Mouse (Mus musculus) embryonic facial prominence, embryonic 14.5 days (tissue): Measurements from ENCODE around the gene C1galt1. TPM values are rescaled to one million over a fixed set of nuclear protein-coding genes. Genes with fewer than 3 reads are reported as not detected.

Experiments used
- ATAC-seq: fragments of 200-750 bp; cut with Nextera tagmentation; 2 replicates; pipeline ENCODE4 v1.8.0; 2017; ENCODE audit warnings: low read depth, moderate number of reproducible peaks, moderate TSS enrichment
- DNase-seq: peaks from one replicate; pipeline ENCODE4 v3.0.0-alpha.2; 2015; ENCODE audit warnings: low spot score
- H3K27ac ChIP-seq: fragments of 300-500 bp; sonication (generic); replicated peaks from 2 replicates; pipeline ENCODE4 v1.5.1; 2014; ENCODE audit warnings: low read depth, mild to moderate bottlenecking, low read length, moderate library complexity
- H3K27me3 ChIP-seq: fragments of 300-500 bp; sonication (generic); replicated peaks from 2 replicates; pipeline ENCODE4 v1.6.1; 2014; ENCODE audit warnings: low read length; ENCODE audit not compliant: control insufficient read depth, insufficient read depth
- H3K36me3 ChIP-seq: fragments of 300-500 bp; sonication (generic); 2 replicates; pipeline ENCODE4 v1.6.1; 2014; ENCODE audit warnings: low read length, mixed read lengths; ENCODE audit not compliant: control insufficient read depth, insufficient read depth
- H3K4me1 ChIP-seq: fragments of 300-500 bp; sonication (generic); 2 replicates; pipeline ENCODE4 v1.6.1; 2014; ENCODE audit warnings: antibody characterized with exemption, low read length; ENCODE audit not compliant: control insufficient read depth, insufficient read depth
- H3K4me2 ChIP-seq: fragments of 300-500 bp; sonication (generic); 2 replicates; pipeline ENCODE4 v1.6.1; 2014; ENCODE audit warnings: low read depth, mild to moderate bottlenecking, low read length, moderate library complexity, mixed read lengths
- H3K4me3 ChIP-seq: fragments of 300-500 bp; sonication (generic); 2 replicates; pipeline ENCODE4 v1.5.1; 2014; ENCODE audit warnings: low read depth, mild to moderate bottlenecking, low read length
- H3K9ac ChIP-seq: fragments of 300-500 bp; sonication (generic); 2 replicates; pipeline ENCODE4 v1.6.1; 2014; ENCODE audit warnings: low read depth, mild to moderate bottlenecking, low read length, moderate library complexity, mixed read lengths
- H3K9me3 ChIP-seq: fragments of 300-500 bp; sonication (generic); 2 replicates; pipeline ENCODE4 v1.6.1; 2016; ENCODE audit warnings: low read length; ENCODE audit not compliant: control insufficient read depth
- WGBS: fragments of 180-500 bp; shearing (Covaris S2); extraction: QIAGEN DNeasy Blood & Tissue Kit; methylation state at CpG from one replicate; pipeline ENCODE4 v1.1.7; 2014; 5-methylcytosine and 5-hydroxymethylcytosine counted together
- polyA plus RNA-seq: library from polyadenylated mRNA; unstranded; fragments of >200 nt; fragmentation: Nextera tagmentation; extraction: Ambion mirVana; gene quantifications from 2 replicates; pipeline ENCODE4 v1.2.1, GENCODE M21; 2014

Gene C1galt1
- polyA plus RNA-seq, 1 experiment from 2014 or later, result 6.8 TPM

DNA sequence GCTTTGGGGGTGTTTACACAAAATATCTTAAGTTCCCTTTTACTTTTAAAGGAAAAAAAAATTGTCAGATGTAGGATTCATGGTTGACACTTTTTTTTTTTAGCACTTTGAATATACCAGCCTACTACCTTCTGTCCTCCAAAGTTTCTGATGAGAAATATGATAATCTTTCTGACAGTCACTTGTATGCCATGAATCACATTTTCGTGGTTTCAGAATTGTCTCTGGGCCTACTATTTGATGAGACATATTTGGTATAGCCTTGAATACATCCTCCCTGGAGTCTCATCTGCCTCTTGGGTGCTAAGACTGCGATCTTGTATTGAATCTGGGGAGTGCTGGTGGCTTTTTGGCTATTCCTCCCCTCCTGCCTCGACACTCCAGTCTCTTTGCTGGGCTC is 8.8 kb downstream of the C1galt1 start:
- H3K9me3 ChIP-seq, result no peaks in the 10 kb centered on the region
- no peaks in the 10 kb centered on the region for H3K36me3 ChIP-seq
- no peak overlapping the region for H3K4me3 ChIP-seq
- 84% methylated on average over 3 of the region's 3 CpGs for WGBS
- no peak overlapping the region for H3K4me2 ChIP-seq
- H3K4me1 ChIP-seq, result peaks cover 6% of the 10 kb centered on the region; the same call in 1 of the 2 replicates
- DNase-seq (no peak), ATAC-seq (no peak)
- no peak overlapping the region for H3K27ac ChIP-seq
- no peak overlapping the region for H3K9ac ChIP-seq
- H3K27me3 ChIP-seq, result no peaks in the 10 kb centered on the region

DNA sequence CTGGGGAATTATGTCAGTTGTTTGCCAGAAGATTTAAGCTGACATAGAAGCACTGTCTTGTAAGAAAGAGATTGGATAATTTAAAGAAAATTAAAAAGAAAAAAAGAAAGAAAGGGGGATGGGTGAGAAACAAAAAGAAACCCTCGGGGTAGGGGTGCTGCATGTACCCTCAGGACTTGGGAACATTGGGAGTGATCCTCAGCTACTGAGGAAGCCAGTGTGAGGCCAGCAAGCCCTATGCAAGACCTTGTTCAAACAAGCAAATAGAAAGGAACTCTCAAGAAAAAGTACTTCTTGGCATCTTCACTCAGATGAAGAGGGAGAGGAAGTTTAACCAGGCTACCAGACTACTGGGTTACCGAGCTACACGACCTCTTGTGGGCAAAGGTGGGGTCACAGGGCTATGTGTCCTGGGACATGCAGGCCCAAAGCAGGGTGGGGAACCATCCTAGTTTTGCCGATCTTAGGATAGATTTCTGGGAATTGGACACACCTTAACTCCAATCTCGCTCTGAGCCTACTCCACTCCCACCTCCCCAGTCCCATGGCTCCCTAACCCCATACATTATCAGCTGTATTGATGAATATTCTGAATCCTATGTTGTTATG is 12.1 kb downstream of the C1galt1 start:
- H3K4me3 ChIP-seq, result no peak overlapping the region
- H3K9ac ChIP-seq, result no peak overlapping the region
- no peak for ATAC-seq
- no peak overlapping the region for H3K27ac ChIP-seq
- no peak overlapping the region for H3K4me2 ChIP-seq
- no peaks in the 10 kb centered on the region for H3K27me3 ChIP-seq
- DNase-seq, result no peak
- no peaks in the 10 kb centered on the region for H3K36me3 ChIP-seq
- 83% methylated on average over 5 of the region's 5 CpGs for WGBS
- peaks cover 13% of the 10 kb centered on the region for H3K4me1 ChIP-seq
- H3K9me3 ChIP-seq, result no peaks in the 10 kb centered on the region

GRCm38 (mm10) chr6:7857356-7858247 is 13.0 kb downstream of the C1galt1 start:
- Histone ChIP-seq H3K9me3 (no peaks in the 10 kb centered on the region), H3K4me1 (peaks cover 13% of the 10 kb centered on the region), H3K9ac (no peak overlapping the region), H3K4me2 (no peak overlapping the region), H3K27me3 (no peaks in the 10 kb centered on the region), H3K27ac (no peak overlapping the region), H3K4me3 (no peak overlapping the region), H3K36me3 (no peaks in the 10 kb centered on the region)
- 74% methylated on average over 8 of the region's 8 CpGs for WGBS
- DNase-seq (no peak), ATAC-seq (no peak)

- no peak overlapping the region for H3K4me2 ChIP-seq
- DNase-seq, result no peak
- 0 out of 2 replicates have a peak, but pooled peaks have one; percentile 12 for ATAC-seq
- no peaks in the 10 kb centered on the region for H3K9me3 ChIP-seq
- 52% methylated on average over 5 of the region's 5 CpGs for WGBS
- H3K9ac ChIP-seq, result no peak overlapping the region
- no peaks in the 10 kb centered on the region for H3K27me3 ChIP-seq
- H3K36me3 ChIP-seq, result no peaks in the 10 kb centered on the region
- H3K4me3 ChIP-seq, result no peak overlapping the region
- H3K27ac ChIP-seq, result no peak overlapping the region
- H3K4me1 ChIP-seq, result peaks cover 13% of the 10 kb centered on the region
These were observed 13.9 kb downstream of the C1galt1 start for GRCm38 (mm10) chr6:7858586-7858985.

DNA sequence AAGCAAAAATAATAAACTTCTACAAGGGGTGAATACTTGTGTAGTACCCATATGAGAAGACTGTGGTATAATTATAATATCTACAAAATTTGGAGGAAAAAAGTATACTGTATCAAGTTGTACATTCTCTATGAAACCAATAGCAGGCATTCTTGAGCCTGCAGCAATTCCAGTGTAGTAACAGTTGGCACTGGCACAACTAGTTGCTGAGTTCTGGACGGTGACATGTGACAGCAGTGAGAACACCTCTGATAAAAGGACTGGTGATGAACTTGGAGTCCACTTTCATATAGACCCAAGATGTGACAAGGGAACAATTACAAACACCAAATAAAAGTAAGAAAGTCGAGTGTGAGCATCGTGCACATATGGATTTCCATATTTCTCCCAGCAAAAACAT is 14.5 kb downstream of the C1galt1 start:
- H3K4me3 ChIP-seq, result no peak overlapping the region
- no peak for DNase-seq

GRCm38 (mm10) chr6:7861033-7861432 is 16.4 kb downstream of the C1galt1 start:
- no peak overlapping the region for H3K9ac ChIP-seq
- peaks cover 13% of the 10 kb centered on the region for H3K4me1 ChIP-seq
- no peak overlapping the region for H3K4me3 ChIP-seq
- ATAC-seq, result no peak
- peaks cover 8% of the 10 kb centered on the region; the same call in 1 of the 2 replicates for H3K36me3 ChIP-seq
- no peaks in the 10 kb centered on the region for H3K9me3 ChIP-seq
- peak; percentile 61 for DNase-seq
- WGBS, result 23% methylated on average over 3 of the region's 3 CpGs
- H3K4me2 ChIP-seq, result no peak overlapping the region
- H3K27ac ChIP-seq, result no peak overlapping the region
- H3K27me3 ChIP-seq, result no peaks in the 10 kb centered on the region

More for the DNA sequence above, 14.5 kb downstream of the C1galt1 start:
- no peak overlapping the region for H3K4me2 ChIP-seq
- H3K27ac ChIP-seq, result no peak overlapping the region
- ATAC-seq, result no peak
- H3K9me3 ChIP-seq, result no peaks in the 10 kb centered on the region
- WGBS, result 91% methylated on average over 3 of the region's 3 CpGs
- no peaks in the 10 kb centered on the region for H3K27me3 ChIP-seq
- peaks cover 13% of the 10 kb centered on the region for H3K4me1 ChIP-seq
- H3K9ac ChIP-seq, result no peak overlapping the region
- H3K36me3 ChIP-seq, result 0 out of 2 replicates have a peak, but pooled peaks cover 3% of the 10 kb centered on the region

GRCm38 (mm10) chr6:7863354-7863753 is 18.7 kb downstream of the C1galt1 start:
- H3K4me2 ChIP-seq, result no peak overlapping the region
- H3K27me3 ChIP-seq, result no peaks in the 10 kb centered on the region
- DNase-seq, result peak; percentile 48
- WGBS, result 84% methylated on average over 4 of the region's 4 CpGs
- ATAC-seq, result 0 out of 2 replicates have a peak, but pooled peaks have one; percentile 44
- H3K9ac ChIP-seq, result no peak overlapping the region
- no peak overlapping the region for H3K27ac ChIP-seq
- H3K4me3 ChIP-seq, result no peak overlapping the region
- no peaks in the 10 kb centered on the region for H3K9me3 ChIP-seq
- peaks cover 7% of the 10 kb centered on the region; the same call in 1 of the 2 replicates for H3K4me1 ChIP-seq
- H3K36me3 ChIP-seq, result peaks cover 23% of the 10 kb centered on the region; the same call in 1 of the 2 replicates

GRCm38 (mm10) chr6:7876836-7877235 is 32.2 kb downstream of the C1galt1 start:
- 0 out of 2 replicates have a peak, but pooled peaks cover 3% of the 10 kb centered on the region for H3K36me3 ChIP-seq
- H3K4me3 ChIP-seq, result no peak overlapping the region
- H3K4me2 ChIP-seq, result no peak overlapping the region
- no peaks in the 10 kb centered on the region for H3K9me3 ChIP-seq
- 90% methylated on average over 5 of the region's 5 CpGs for WGBS
- no peaks in the 10 kb centered on the region for H3K4me1 ChIP-seq
- DNase-seq, result no peak
- H3K9ac ChIP-seq, result no peak overlapping the region
- no peak for ATAC-seq
- no peak overlapping the region for H3K27ac ChIP-seq
- H3K27me3 ChIP-seq, result no peaks in the 10 kb centered on the region
